Mouse (Mus musculus): ENCODE results near the gene Gm20388. TPM values are rescaled to one million over a fixed set of nuclear protein-coding genes. Genes with fewer than 3 reads are reported as not detected.

Gene Gm20388
- total and polyA plus RNA-seq, 3 experiments = 0.02 to 0.05 TPM; not detected in 1

GRCm38 (mm10) chr8:122038076-122038475 lies 2127.4 kb downstream of the Gm20388 start:
- Histone ChIP-seq H3K4me3 (ENCODE audit: low read depth, low read length) (no peak overlapping the region; the same call in 1 of the 2 replicates), H3K4me1 (ENCODE audit: insufficient read depth, low read depth, low read length) (no peaks in the 10 kb centered on the region), H3K27me3 (ENCODE audit: insufficient read depth, low read length) (peaks cover 89% of the 10 kb centered on the region), H3K36me3 (replicated peaks) (no peaks in the 10 kb centered on the region), H3K9me3 (replicated peaks) (no peaks in the 10 kb centered on the region)
- TF ChIP-seq TAL1 (conservative IDR thresholded peaks at IDR 0.05; ENCODE audit: low read depth, low read length) (no peak), GATA1 (IDR thresholded peaks at IDR 0.05; ENCODE audit: borderline replicate concordance, low read length) (no peak), POLR2AphosphoS5 (IDR thresholded peaks at IDR 0.05; ENCODE audit: insufficient replicate concordance, low read depth, low read length) (no peak), GATA2 (IDR thresholded peaks at IDR 0.05; ENCODE audit: borderline replicate concordance, low read depth, low read length) (no peak), CTCF (IDR thresholded peaks at IDR 0.05; ENCODE audit: low read depth, low read length) (no peak)
- no peak for ATAC-seq (ENCODE audit: extremely low read depth, insufficient number of reproducible peaks, low FRiP score, poor library complexity, severe bottlenecking)
- DNase-seq (ENCODE audit: low spot score) = no peak

GRCm38 (mm10) chr8:122039452-122039851 lies 2128.8 kb downstream of the Gm20388 start:
- no peaks in the 10 kb centered on the region for H3K9me3 ChIP-seq (replicated peaks)
- TF ChIP-seq CTCF (IDR thresholded peaks at IDR 0.05; ENCODE audit: low read depth, low read length) (no peak), GATA1 (IDR thresholded peaks at IDR 0.05; ENCODE audit: borderline replicate concordance, low read length) (no peak), POLR2AphosphoS5 (IDR thresholded peaks at IDR 0.05; ENCODE audit: insufficient replicate concordance, low read depth, low read length) (no peak), GATA2 (IDR thresholded peaks at IDR 0.05; ENCODE audit: borderline replicate concordance, low read depth, low read length) (no peak), TAL1 (conservative IDR thresholded peaks at IDR 0.05; ENCODE audit: low read depth, low read length) (no peak)
- DNase-seq (ENCODE audit: low spot score) = no peak
- ATAC-seq (ENCODE audit: extremely low read depth, insufficient number of reproducible peaks, low FRiP score, poor library complexity, severe bottlenecking) = no peak
- peaks cover 88% of the 10 kb centered on the region for H3K27me3 ChIP-seq (ENCODE audit: insufficient read depth, low read length)
- no peaks in the 10 kb centered on the region for H3K4me1 ChIP-seq (ENCODE audit: insufficient read depth, low read depth, low read length)
- H3K36me3 ChIP-seq (replicated peaks) = no peaks in the 10 kb centered on the region
- no peak overlapping the region for H3K4me3 ChIP-seq (ENCODE audit: low read depth, low read length)

- Histone ChIP-seq H3K4me1 (ENCODE audit: insufficient read depth, low read depth, low read length) (no peaks in the 10 kb centered on the region), H3K36me3 (replicated peaks) (no peaks in the 10 kb centered on the region), H3K27me3 (ENCODE audit: insufficient read depth, low read length) (peaks cover 72% of the 10 kb centered on the region), H3K9me3 (replicated peaks) (no peaks in the 10 kb centered on the region), H3K4me3 (ENCODE audit: low read depth, low read length) (no peak overlapping the region)
- DNase-seq (ENCODE audit: low spot score) (no peak), ATAC-seq (ENCODE audit: extremely low read depth, insufficient number of reproducible peaks, low FRiP score, poor library complexity, severe bottlenecking) (no peak)
- no peak for TF ChIP-seq POLR2AphosphoS5 (IDR thresholded peaks at IDR 0.05; ENCODE audit: insufficient replicate concordance, low read depth, low read length)
- no peak for TF ChIP-seq TAL1 (conservative IDR thresholded peaks at IDR 0.05; ENCODE audit: low read depth, low read length)
- TF ChIP-seq GATA1 (IDR thresholded peaks at IDR 0.05; ENCODE audit: borderline replicate concordance, low read length) = no peak
- no peak for TF ChIP-seq CTCF (IDR thresholded peaks at IDR 0.05; ENCODE audit: low read depth, low read length)
- no peak for TF ChIP-seq GATA2 (IDR thresholded peaks at IDR 0.05; ENCODE audit: borderline replicate concordance, low read depth, low read length)
Observed at GRCm38 (mm10) chr8:122047206-122047870, 2136.7 kb downstream of the Gm20388 start.

- H3K4me3 ChIP-seq (ENCODE audit: low read depth, low read length) = no peak overlapping the region
- no peaks in the 10 kb centered on the region for H3K4me1 ChIP-seq (ENCODE audit: insufficient read depth, low read depth, low read length)
- no peaks in the 10 kb centered on the region for H3K36me3 ChIP-seq (replicated peaks)
- ATAC-seq (ENCODE audit: extremely low read depth, insufficient number of reproducible peaks, low FRiP score, poor library complexity, severe bottlenecking) (no peak), DNase-seq (ENCODE audit: low spot score) (no peak)
- no peaks in the 10 kb centered on the region for H3K9me3 ChIP-seq (replicated peaks)
- no peak for TF ChIP-seq TAL1 (conservative IDR thresholded peaks at IDR 0.05; ENCODE audit: low read depth, low read length)
- no peak for TF ChIP-seq GATA1 (IDR thresholded peaks at IDR 0.05; ENCODE audit: borderline replicate concordance, low read length)
- TF ChIP-seq CTCF (IDR thresholded peaks at IDR 0.05; ENCODE audit: low read depth, low read length) = no peak
- no peak for TF ChIP-seq POLR2AphosphoS5 (IDR thresholded peaks at IDR 0.05; ENCODE audit: insufficient replicate concordance, low read depth, low read length)
- no peak for TF ChIP-seq GATA2 (IDR thresholded peaks at IDR 0.05; ENCODE audit: borderline replicate concordance, low read depth, low read length)
- H3K27me3 ChIP-seq (ENCODE audit: insufficient read depth, low read length) = peaks cover 73% of the 10 kb centered on the region
Observed at GRCm38 (mm10) chr8:122049266-122049665, 2138.6 kb downstream of the Gm20388 start.

- Histone ChIP-seq H3K9me3 (replicated peaks) (no peaks in the 10 kb centered on the region), H3K27me3 (ENCODE audit: insufficient read depth, low read length) (peaks cover 77% of the 10 kb centered on the region), H3K36me3 (replicated peaks) (no peaks in the 10 kb centered on the region), H3K4me3 (ENCODE audit: low read depth, low read length) (no peak overlapping the region), H3K4me1 (ENCODE audit: insufficient read depth, low read depth, low read length) (no peaks in the 10 kb centered on the region)
- DNase-seq (ENCODE audit: low spot score) (no peak), ATAC-seq (ENCODE audit: extremely low read depth, insufficient number of reproducible peaks, low FRiP score, poor library complexity, severe bottlenecking) (no peak)
- TF ChIP-seq TAL1 (conservative IDR thresholded peaks at IDR 0.05; ENCODE audit: low read depth, low read length) (no peak), GATA1 (IDR thresholded peaks at IDR 0.05; ENCODE audit: borderline replicate concordance, low read length) (no peak), POLR2AphosphoS5 (IDR thresholded peaks at IDR 0.05; ENCODE audit: insufficient replicate concordance, low read depth, low read length) (no peak), CTCF (IDR thresholded peaks at IDR 0.05; ENCODE audit: low read depth, low read length) (no peak), GATA2 (IDR thresholded peaks at IDR 0.05; ENCODE audit: borderline replicate concordance, low read depth, low read length) (no peak)
Observed at GRCm38 (mm10) chr8:122049923-122050322, 2139.3 kb downstream of the Gm20388 start.

GRCm38 (mm10) chr8:122050620-122051019 lies 2140.0 kb downstream of the Gm20388 start:
- no peaks in the 10 kb centered on the region for H3K9me3 ChIP-seq (replicated peaks)
- TF ChIP-seq CTCF (IDR thresholded peaks at IDR 0.05; ENCODE audit: low read depth, low read length) (no peak), POLR2AphosphoS5 (IDR thresholded peaks at IDR 0.05; ENCODE audit: insufficient replicate concordance, low read depth, low read length) (no peak), GATA2 (IDR thresholded peaks at IDR 0.05; ENCODE audit: borderline replicate concordance, low read depth, low read length) (no peak), TAL1 (conservative IDR thresholded peaks at IDR 0.05; ENCODE audit: low read depth, low read length) (no peak), GATA1 (IDR thresholded peaks at IDR 0.05; ENCODE audit: borderline replicate concordance, low read length) (no peak)
- no peak for ATAC-seq (ENCODE audit: extremely low read depth, insufficient number of reproducible peaks, low FRiP score, poor library complexity, severe bottlenecking)
- DNase-seq (ENCODE audit: low spot score) = no peak
- H3K27me3 ChIP-seq (ENCODE audit: insufficient read depth, low read length) = peaks cover 75% of the 10 kb centered on the region
- H3K4me3 ChIP-seq (ENCODE audit: low read depth, low read length) = no peak overlapping the region
- H3K4me1 ChIP-seq (ENCODE audit: insufficient read depth, low read depth, low read length) = no peaks in the 10 kb centered on the region
- peaks cover 2% of the 10 kb centered on the region for H3K36me3 ChIP-seq (replicated peaks)

All from G1E (cell line).